Mouse (Mus musculus) cortical plate, adult 2 months (tissue): ENCODE measurements at regions not wholly inside any gene's neighbourhood (a gene's known extent, or its start where the extent isn't known, plus 50 kb on each side); places are given as distances from the start of the nearest gene placed in this dataset.

ENCODE experiments used
- CTCF ChIP-seq: fragments of 200-500 bp; IDR thresholded peaks from 2 replicates; pipeline ENCODE4 v1.5.1; 2011; ENCODE audit warnings: mild to moderate bottlenecking, control low read depth, low read length; ENCODE audit not compliant: insufficient read depth; ENCODE audit errors: extremely low read depth
- POLR2A ChIP-seq: fragments of 200-500 bp; IDR thresholded peaks from 2 replicates; pipeline ENCODE4 v1.6.1; 2011; ENCODE audit warnings: mild to moderate bottlenecking, low read length, control low read depth; ENCODE audit not compliant: insufficient read depth; ENCODE audit errors: extremely low read depth

DNA sequence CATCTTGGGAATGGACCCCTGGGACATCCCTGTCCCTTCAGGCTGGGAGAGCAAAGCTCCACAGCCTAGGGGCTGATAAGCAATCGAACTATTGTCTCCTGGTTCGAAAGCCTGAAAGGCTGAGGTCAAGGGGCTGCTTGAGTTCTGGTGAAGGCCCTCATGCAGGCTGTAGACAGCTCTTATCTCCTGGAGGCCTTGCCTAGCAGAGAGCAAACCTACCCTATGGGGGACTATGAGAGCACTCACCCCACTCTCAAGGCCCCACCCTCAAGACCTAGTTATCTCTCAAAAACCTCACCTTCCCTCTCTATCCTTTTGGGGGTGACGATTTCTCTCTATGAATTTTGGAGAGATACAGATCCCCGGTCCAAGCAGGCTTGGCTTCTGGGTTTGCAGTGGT, 92.8 kb downstream of the Gadd45g start:
- no peak for TF ChIP-seq CTCF
- TF ChIP-seq POLR2A: no peak
